Mouse (Mus musculus) hindbrain, embryonic 13.5 days (tissue): ENCODE measurements around the gene Letm1. TPM values are rescaled to one million over a fixed set of nuclear protein-coding genes. Genes with fewer than 3 reads are reported as not detected.
A peak's percentile ranks its signal among the peaks of the same experiment; 100 is the strongest.

ENCODE experiments used
- ATAC-seq: fragments of 200-750 bp; cut with Nextera tagmentation; 2 replicates; pipeline ENCODE4 v1.8.0; 2017; ENCODE audit warnings: moderate TSS enrichment; ENCODE audit not compliant: low FRiP score
- H3K27ac ChIP-seq: fragments of 300-500 bp; sonication (generic); 2 replicates; pipeline ENCODE4 v1.5.1; 2015; ENCODE audit warnings: inconsistent platforms, mild to moderate bottlenecking, moderate library complexity
- H3K27me3 ChIP-seq: fragments of 300-500 bp; sonication (generic); 2 replicates; pipeline ENCODE4 v1.6.1; 2015; ENCODE audit warnings: mild to moderate bottlenecking, inconsistent platforms
- H3K36me3 ChIP-seq: fragments of 300-500 bp; sonication (generic); 2 replicates; pipeline ENCODE4 v1.6.1; 2015; ENCODE audit warnings: mild to moderate bottlenecking, inconsistent platforms
- H3K4me1 ChIP-seq: fragments of 300-500 bp; sonication (generic); replicated peaks from 2 replicates; pipeline ENCODE4 v1.6.1; 2015; ENCODE audit warnings: inconsistent platforms
- H3K4me2 ChIP-seq: fragments of 300-500 bp; sonication (generic); 2 replicates; pipeline ENCODE4 v1.6.1; 2015; ENCODE audit warnings: inconsistent platforms, mild to moderate bottlenecking, moderate library complexity
- H3K4me3 ChIP-seq: fragments of 300-500 bp; sonication (generic); 2 replicates; pipeline ENCODE4 v1.5.1; 2015; ENCODE audit warnings: mild to moderate bottlenecking, inconsistent platforms
- H3K9ac ChIP-seq: fragments of 300-500 bp; sonication (generic); 2 replicates; pipeline ENCODE4 v1.6.1; 2015; ENCODE audit warnings: mild to moderate bottlenecking, inconsistent platforms
- H3K9me3 ChIP-seq: fragments of 300-500 bp; sonication (generic); 2 replicates; pipeline ENCODE4 v1.6.1; 2016; ENCODE audit warnings: inconsistent platforms
- WGBS: fragments of 180-500 bp; shearing (Covaris S2); methylation state at CpG from one replicate; pipeline ENCODE4 v1.1.7; 2015; 5-methylcytosine and 5-hydroxymethylcytosine counted together
- polyA plus RNA-seq: library from polyadenylated mRNA; unstranded; fragments of >200 nt; fragmentation: Nextera tagmentation; extraction: Ambion mirVana; gene quantifications from 2 replicates; pipeline ENCODE4 v1.2.1, GENCODE M21; 2015

Letm1 gene
- polyA plus RNA-seq, 1 experiment from 2014 or later: 58.5 TPM

GRCm38 (mm10) chr5:33735412-33736092 lies 47.1 kb downstream of the Letm1 start:
- WGBS: 90% methylated on average over 16 of the region's 16 CpGs
- no peak for ATAC-seq
- Histone ChIP-seq H3K4me3 (no peak overlapping the region), H3K9ac (no peak overlapping the region), H3K9me3 (no peaks in the 10 kb centered on the region), H3K36me3 (peaks cover 56% of the 10 kb centered on the region), H3K27me3 (no peaks in the 10 kb centered on the region), H3K27ac (no peak overlapping the region), H3K4me2 (no peak overlapping the region), H3K4me1 (0 out of 2 replicates have a peak, but pooled peaks cover 3% of the 10 kb centered on the region)

GRCm38 (mm10) chr5:33733837-33734236 lies 48.8 kb downstream of the Letm1 start:
- Histone ChIP-seq H3K4me3 (no peak overlapping the region), H3K4me1 (peaks cover 15% of the 10 kb centered on the region), H3K36me3 (peaks cover 45% of the 10 kb centered on the region), H3K27ac (no peak overlapping the region), H3K4me2 (no peak overlapping the region), H3K9ac (no peak overlapping the region), H3K9me3 (no peaks in the 10 kb centered on the region), H3K27me3 (no peaks in the 10 kb centered on the region)
- 94% methylated on average over 12 of the region's 12 CpGs for WGBS
- ATAC-seq: no peak

- no peak for ATAC-seq
- peaks cover 41% of the 10 kb centered on the region for H3K36me3 ChIP-seq
- H3K9me3 ChIP-seq: no peaks in the 10 kb centered on the region
- no peak overlapping the region for H3K4me3 ChIP-seq
- 66% methylated on average over 21 of the region's 21 CpGs for WGBS
- peaks cover 25% of the 10 kb centered on the region for H3K4me1 ChIP-seq
- H3K4me2 ChIP-seq: no peak overlapping the region
- no peak overlapping the region for H3K27ac ChIP-seq
- 0 out of 2 replicates have a peak, but pooled peaks cover 12% of the 10 kb centered on the region for H3K27me3 ChIP-seq
- no peak overlapping the region for H3K9ac ChIP-seq
Observed at GRCm38 (mm10) chr5:33731051-33731450, 51.6 kb downstream of the Letm1 start.

- ATAC-seq: no peak
- 55% methylated on average over 5 of the region's 5 CpGs for WGBS
- Histone ChIP-seq H3K9me3 (no peaks in the 10 kb centered on the region), H3K4me3 (no peak overlapping the region), H3K27me3 (0 out of 2 replicates have a peak, but pooled peaks cover 14% of the 10 kb centered on the region), H3K4me1 (peaks cover 29% of the 10 kb centered on the region), H3K4me2 (no peak overlapping the region), H3K36me3 (peaks cover 38% of the 10 kb centered on the region), H3K27ac (no peak overlapping the region; the same call in 1 of the 2 replicates), H3K9ac (no peak overlapping the region)
Observed at GRCm38 (mm10) chr5:33730516-33730915, 52.1 kb downstream of the Letm1 start.

- Histone ChIP-seq H3K9ac (peak overlapping the region; percentile 46; the same call in 1 of the 2 replicates), H3K27ac (no peak overlapping the region), H3K9me3 (no peaks in the 10 kb centered on the region), H3K4me1 (peaks cover 46% of the 10 kb centered on the region), H3K27me3 (peaks cover 31% of the 10 kb centered on the region; the same call in 1 of the 2 replicates), H3K4me3 (no peak overlapping the region), H3K36me3 (peaks cover 21% of the 10 kb centered on the region), H3K4me2 (peak overlapping the region; percentile 98; the same call in 1 of the 2 replicates)
- ATAC-seq: no peak
- WGBS: 71% methylated on average over 7 of the region's 7 CpGs
Observed at GRCm38 (mm10) chr5:33728841-33729240, 53.8 kb downstream of the Letm1 start.

- peak overlapping the region; percentile 68; the same call in 1 of the 2 replicates for H3K4me3 ChIP-seq
- no peak overlapping the region for H3K27ac ChIP-seq
- no peaks in the 10 kb centered on the region for H3K9me3 ChIP-seq
- H3K9ac ChIP-seq: peak overlapping the region; percentile 39; the same call in 1 of the 2 replicates
- ATAC-seq: no peak
- peaks cover 34% of the 10 kb centered on the region; the same call in 1 of the 2 replicates for H3K27me3 ChIP-seq
- peaks cover 8% of the 10 kb centered on the region for H3K36me3 ChIP-seq
- 93% methylated on average over 1 of the region's 1 CpGs for WGBS
- peaks cover 65% of the 10 kb centered on the region for H3K4me1 ChIP-seq
- H3K4me2 ChIP-seq: peak overlapping the region; percentile 98
Observed at GRCm38 (mm10) chr5:33726891-33727290, 55.7 kb downstream of the Letm1 start.

GRCm38 (mm10) chr5:33726081-33726647 lies 56.5 kb downstream of the Letm1 start:
- peak overlapping the region; percentile 98 for H3K4me2 ChIP-seq
- H3K4me3 ChIP-seq: peak overlapping the region; percentile 68
- 0 out of 2 replicates have a peak, but pooled peaks cover 1% of the 10 kb centered on the region for H3K36me3 ChIP-seq
- H3K9ac ChIP-seq: peak overlapping the region; percentile 85
- WGBS: 59% methylated on average over 7 of the region's 7 CpGs
- H3K27ac ChIP-seq: no peak overlapping the region
- peaks cover 37% of the 10 kb centered on the region; the same call in 1 of the 2 replicates for H3K27me3 ChIP-seq
- no peak for ATAC-seq
- H3K4me1 ChIP-seq: peaks cover 73% of the 10 kb centered on the region
- no peaks in the 10 kb centered on the region for H3K9me3 ChIP-seq

- H3K36me3 ChIP-seq: no peaks in the 10 kb centered on the region
- peaks cover 62% of the 10 kb centered on the region for H3K4me1 ChIP-seq
- H3K9me3 ChIP-seq: no peaks in the 10 kb centered on the region
- peak overlapping the region; percentile 98 for H3K4me2 ChIP-seq
- peak overlapping the region; percentile 85 for H3K9ac ChIP-seq
- WGBS: 2% methylated on average over 36 of the region's 36 CpGs
- peaks cover 52% of the 10 kb centered on the region for H3K27me3 ChIP-seq
- peak; percentile 44 for ATAC-seq
- H3K27ac ChIP-seq: peak overlapping the region; percentile 84
- peak overlapping the region; percentile 68 for H3K4me3 ChIP-seq
Observed at GRCm38 (mm10) chr5:33723641-33724465, 58.8 kb downstream of the Letm1 start.

- under 1% methylated on average over 61 of the region's 61 CpGs for WGBS
- H3K9me3 ChIP-seq: no peaks in the 10 kb centered on the region
- H3K27me3 ChIP-seq: peaks cover 56% of the 10 kb centered on the region
- no peaks in the 10 kb centered on the region for H3K36me3 ChIP-seq
- H3K4me3 ChIP-seq: peak overlapping the region; percentile 68
- H3K4me1 ChIP-seq: peaks cover 70% of the 10 kb centered on the region
- peak overlapping the region; percentile 84 for H3K27ac ChIP-seq
- peak overlapping the region; percentile 98 for H3K4me2 ChIP-seq
- peak; percentile 8; the same call in 1 of the 2 replicates for ATAC-seq
- H3K9ac ChIP-seq: peak overlapping the region; percentile 85
Observed at GRCm38 (mm10) chr5:33723019-33723640, 59.5 kb downstream of the Letm1 start.

GRCm38 (mm10) chr5:33722266-33723018 lies 60.2 kb downstream of the Letm1 start:
- Histone ChIP-seq H3K27ac (peak overlapping the region; percentile 84), H3K27me3 (peaks cover 53% of the 10 kb centered on the region), H3K9ac (peak overlapping the region; percentile 85), H3K4me1 (peaks cover 65% of the 10 kb centered on the region), H3K4me2 (peak overlapping the region; percentile 98), H3K4me3 (peak overlapping the region; percentile 68), H3K9me3 (no peaks in the 10 kb centered on the region), H3K36me3 (no peaks in the 10 kb centered on the region)
- WGBS: under 1% methylated on average over 53 of the region's 53 CpGs
- ATAC-seq: peak; percentile 23; the same call in 1 of the 2 replicates
